ENCODE assay signal across 16 mouse cellular contexts in the genomic region with DNA sequence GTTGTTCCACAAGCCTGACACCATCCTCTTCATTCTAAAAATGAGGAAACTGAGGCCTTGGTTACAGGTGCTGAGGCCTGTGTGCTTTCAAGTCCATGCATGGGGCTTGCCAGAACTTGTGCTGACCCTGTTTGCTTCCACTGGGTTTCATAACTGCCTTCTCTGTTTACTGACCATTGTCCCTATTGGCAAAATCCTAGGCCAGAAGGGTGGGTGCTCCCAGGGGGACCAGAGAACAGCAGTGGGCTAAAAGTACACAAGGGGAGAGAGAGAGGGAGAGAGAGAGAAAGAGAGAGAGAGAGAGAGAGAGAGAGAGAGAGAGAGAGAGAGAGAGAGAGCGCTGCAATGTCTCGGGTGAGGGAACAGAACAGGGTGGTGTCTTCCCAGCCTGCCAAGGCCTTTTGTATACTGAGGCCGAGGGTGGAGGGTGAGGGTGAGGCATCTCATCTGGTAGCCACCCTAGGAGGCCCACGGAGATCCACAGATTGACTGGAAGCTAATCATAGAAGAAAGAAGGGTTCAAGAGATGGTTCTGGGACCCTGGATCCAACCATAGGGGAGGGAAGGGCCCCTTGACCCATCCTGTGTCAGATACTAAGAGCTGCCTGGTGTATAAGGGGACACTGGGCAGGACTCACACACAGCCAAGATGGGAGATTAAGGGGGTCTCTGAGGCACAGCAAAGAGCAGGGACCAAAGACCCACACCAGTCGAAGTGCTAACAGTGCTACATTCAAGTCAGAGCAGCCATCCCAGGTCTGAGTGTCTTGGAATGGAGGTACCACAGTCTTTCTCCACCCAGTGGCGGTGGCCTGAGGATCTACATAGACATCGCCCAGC. TPM values are rescaled to one million over a fixed set of nuclear protein-coding genes. Genes with fewer than 3 reads are reported as not detected.
A peak's percentile ranks its signal among the peaks of the same experiment; 100 is the strongest.
DNase-seq lines count a peak whose midpoint lies in the region; ATAC-seq and TF ChIP-seq lines count a peak whose summit lies in the region.
"Had no signal": no experiment of that assay in that cellular context is flagged by ENCODE, and none has a peak within 500 bp of the region (broad histone marks: within the 10 kb centered on the region; RNA-seq: fewer than 3 reads in every experiment).

No protein-coding gene starts in this region.

- TF ChIP-seq EP300 in heart, postnatal 0 days (IDR thresholded peaks at IDR 0.05; ENCODE audit: low read depth): no peak

- no peak overlapping the region for H3K9ac ChIP-seq in heart, postnatal 0 days (replicated peaks; ENCODE audit: low read depth, low read length)
- H3K9ac ChIP-seq: intestine, embryonic 15.5 days; limb, embryonic 15.5 days; neural tube, embryonic 15.5 days had no signal

- H3ac ChIP-seq in myocyte (ENCODE audit: control insufficient read depth, insufficient read length): no peak overlapping the region

- peak; percentile 31 for DNase-seq in adrenal gland, adult 2 months
- no peak for DNase-seq in adrenal gland, postnatal 25 days
- no peak for DNase-seq in layer of hippocampus, adult 2 months (ENCODE audit: low spot score in 2 of 2)
- no peak for DNase-seq in layer of hippocampus, adult 18-20 months (ENCODE audit: low spot score in 2 of 2)
- no peak for DNase-seq in heart, postnatal 0 days (ENCODE audit: low spot score)
- DNase-seq in spleen, postnatal 4 days (ENCODE audit: low spot score in 2 of 2): no peak
- no peak for DNase-seq in right cerebral cortex, postnatal 4 days
- DNase-seq: cerebellum, postnatal 25 days; kidney, postnatal 14 days; right cerebral cortex, adult 18-20 months had no signal

- WGBS in heart, postnatal 0 days: 84% methylated on average over 7 of the region's 7 CpGs

- no peaks in the 10 kb centered on the region for H3K36me3 ChIP-seq in heart, postnatal 0 days (replicated peaks; ENCODE audit: control insufficient read depth, insufficient read depth, low read length)
- no peaks in the 10 kb centered on the region for H3K36me3 ChIP-seq in myocyte (ENCODE audit: control insufficient read depth, insufficient read depth)
- H3K36me3 ChIP-seq: intestine, embryonic 15.5 days; neural tube, embryonic 15.5 days had no signal

- H3K27me3 ChIP-seq in heart, postnatal 0 days (ENCODE audit: control insufficient read depth, insufficient read depth, low read length): no peaks in the 10 kb centered on the region
- no peaks in the 10 kb centered on the region for H3K27me3 ChIP-seq in myocyte (ENCODE audit: control insufficient read depth, insufficient read depth, insufficient read length)
- H3K27me3 ChIP-seq: intestine, embryonic 15.5 days had no signal

- H3K9me3 ChIP-seq in heart, postnatal 0 days (replicated peaks; ENCODE audit: control insufficient read depth, low read length): no peaks in the 10 kb centered on the region
- H3K9me3 ChIP-seq: intestine, embryonic 15.5 days; limb, embryonic 15.5 days; neural tube, embryonic 15.5 days had no signal

- no peak overlapping the region for H3K4me3 ChIP-seq in layer of hippocampus, adult 2 months
- H3K4me3 ChIP-seq in heart, postnatal 0 days (ENCODE audit: low read depth, low read length): no peak overlapping the region
- no peak overlapping the region for H3K4me3 ChIP-seq in myocyte
- H3K4me3 ChIP-seq: intestine, embryonic 15.5 days; left cerebral cortex, adult 2 months; limb, embryonic 15.5 days; neural tube, embryonic 15.5 days had no signal

- H3K4me1 ChIP-seq in heart, postnatal 0 days (ENCODE audit: control insufficient read depth, insufficient read depth): peaks cover 55% of the 10 kb centered on the region

- TF ChIP-seq POLR2A in myocyte (IDR thresholded peaks at IDR 0.05; ENCODE audit: insufficient read length, low read depth): no peak

- no peak for TF ChIP-seq CTCF in layer of hippocampus, adult 2 months (conservative IDR thresholded peaks at IDR 0.05)
- TF ChIP-seq CTCF in heart, postnatal 0 days (IDR thresholded peaks at IDR 0.05; ENCODE audit: low read depth): no peak

- no peak for ATAC-seq in heart, postnatal 0 days (ENCODE audit: insufficient read depth, low read depth)
- ATAC-seq: forebrain, embryonic 16.5 days; intestine, embryonic 15.5 days had no signal

- H3K27ac ChIP-seq in layer of hippocampus, adult 2 months: peak overlapping the region; percentile 50; the same call in 1 of the 2 replicates
- H3K27ac ChIP-seq in heart, postnatal 0 days (ENCODE audit: low read depth): peak overlapping the region; percentile 84; the same call in 1 of the 2 replicates
- H3K27ac ChIP-seq: intestine, embryonic 15.5 days; left cerebral cortex, adult 2 months; neural tube, embryonic 15.5 days had no signal

- no peak overlapping the region for H3K4me2 ChIP-seq in heart, postnatal 0 days (ENCODE audit: low read depth, low read length)
- peak overlapping the region; percentile 12 for H3K4me2 ChIP-seq in myocyte (ENCODE audit: low read depth)
- H3K4me2 ChIP-seq: intestine, embryonic 15.5 days; limb, embryonic 15.5 days; neural tube, embryonic 15.5 days had no signal

- peaks cover 39% of the 10 kb centered on the region for H3K79me2 ChIP-seq in myocyte (ENCODE audit: control insufficient read depth, insufficient read depth)

TF ChIP-seq in myocyte, 11 proteins besides CTCF, POLR2A, EP300 and RAD21:
- no peak for TF ChIP-seq SRF (IDR thresholded peaks at IDR 0.05; ENCODE audit: control insufficient read depth, insufficient read length, low read depth)
- no peak for TF ChIP-seq USF1 (IDR thresholded peaks at IDR 0.05; ENCODE audit: low read depth)
- no peak for TF ChIP-seq MAX (IDR thresholded peaks at IDR 0.05; ENCODE audit: low read depth)
- TF ChIP-seq MYOG (IDR thresholded peaks at IDR 0.05; ENCODE audit: control insufficient read depth in 1 of 3, insufficient read depth in 1 of 3, insufficient read length in 2 of 3, low read depth in 2 of 3): no peak
- no peak for TF ChIP-seq TCF3 (IDR thresholded peaks at IDR 0.05; ENCODE audit: insufficient read length, low read depth)
- TF ChIP-seq TCF12 (IDR thresholded peaks at IDR 0.05; ENCODE audit: insufficient read depth, poor library complexity, severe bottlenecking): no peak
- no peak for TF ChIP-seq POLR2AphosphoS2 (IDR thresholded peaks at IDR 0.05; ENCODE audit: insufficient read length, low read depth)
- no peak for TF ChIP-seq CEBPB (IDR thresholded peaks at IDR 0.05; ENCODE audit: insufficient read depth, poor library complexity, severe bottlenecking)
- no peak for TF ChIP-seq REST (IDR thresholded peaks at IDR 0.05; ENCODE audit: insufficient read depth, insufficient read length)
- TF ChIP-seq E2F4 (IDR thresholded peaks at IDR 0.05; ENCODE audit: insufficient read depth): no peak
- no peak for TF ChIP-seq MYOD1 (IDR thresholded peaks at IDR 0.05; ENCODE audit: control insufficient read depth in 1 of 3, insufficient read length in 2 of 3, low read depth in 2 of 3)
TF ChIP-seq in myocyte: peak in this region for 0.

RNA-seq across cellular contexts. Expression of gene Gsn, which starts 22.4 kb away (rescaled TPM):
- 1,000 to 10,000 TPM in 1 of 2 experiments, 100 to 1,000 TPM in 1; 335 to 1,033 TPM for total RNA-seq in adrenal gland, adult 2 months (2021)
- polyA plus RNA-seq in adrenal gland, adult 2 months (2012; rRNA removed): 607 and 810 TPM in 2 replicates
- 181 and 185 TPM in 2 replicates for total RNA-seq in adrenal gland, postnatal 25 days (2021)
- total RNA-seq in layer of hippocampus, adult 2 months (2021): 10 to 100 TPM; 46.5 to 49.1 TPM
- total RNA-seq in layer of hippocampus, adult 18-20 months (2021): 10 to 100 TPM; 45.0 to 49.4 TPM
- total RNA-seq in heart, postnatal 0 days (2014; rRNA removed; ENCODE audit: low replicate concordance): 454 and 460 TPM in 2 replicates
- polyA plus RNA-seq in heart, postnatal 0 days (2015; fragmentation: Nextera tagmentation; extraction: Ambion mirVana): 255 and 259 TPM in 2 replicates
- polyA plus RNA-seq in myocyte (2012; fragmentation: generic; extraction: Trizol): 282 TPM

RNA-seq across cellular contexts. Expression of gene Stom, which starts 58.2 kb away (rescaled TPM):
- 10 to 100 TPM; 50.4 to 54.6 TPM for total RNA-seq in adrenal gland, adult 2 months (2021)
- 14.1 and 15.0 TPM in 2 replicates for polyA plus RNA-seq in adrenal gland, adult 2 months (2012; rRNA removed)
- total RNA-seq in adrenal gland, postnatal 25 days (2021): 42.9 and 45.4 TPM in 2 replicates
- 1 to 10 TPM; 6.0 to 7.9 TPM for total RNA-seq in layer of hippocampus, adult 2 months (2021)
- total RNA-seq in layer of hippocampus, adult 18-20 months (2021): 10 to 100 TPM in 1 of 2 experiments, 1 to 10 TPM in 1; 8.3 to 10.2 TPM
- total RNA-seq in heart, postnatal 0 days (2014; rRNA removed; ENCODE audit: low replicate concordance): 60.1 and 79.0 TPM in 2 replicates
- 48.4 and 51.3 TPM in 2 replicates for polyA plus RNA-seq in heart, postnatal 0 days (2015; fragmentation: Nextera tagmentation; extraction: Ambion mirVana)
- polyA plus RNA-seq in myocyte (2012; fragmentation: generic; extraction: Trizol): 170 TPM
